Mouse (Mus musculus): ENCODE results near the gene Ky. TPM values are rescaled to one million over a fixed set of nuclear protein-coding genes. Genes with fewer than 3 reads are reported as not detected.

Gene Ky
- polyA plus RNA-seq, 1 experiment = 0.31 TPM

- no peak for DNase-seq (ENCODE audit: low read depth, low spot score)
- WGBS = 23% methylated on average over 22 of the region's 22 CpGs
Observed at GRCm38 (mm10) chr9:102545406-102546255, 40.1 kb downstream of the Ky start.

GRCm38 (mm10) chr9:102546256-102547027, 40.9 kb downstream of the Ky start:
- DNase-seq (ENCODE audit: low read depth, low spot score) = no peak
- 74% methylated on average over 20 of the region's 20 CpGs for WGBS

- no peak for DNase-seq (ENCODE audit: low read depth, low spot score)
- WGBS = 86% methylated on average over 7 of the region's 7 CpGs
Observed at GRCm38 (mm10) chr9:102547028-102547354, 41.4 kb downstream of the Ky start.

- WGBS = 73% methylated on average over 8 of the region's 8 CpGs
- DNase-seq (ENCODE audit: low read depth, low spot score) = no peak
Observed at GRCm38 (mm10) chr9:102549211-102549610, 43.7 kb downstream of the Ky start.

- no peak for DNase-seq (ENCODE audit: low read depth, low spot score)
- 46% methylated on average over 10 of the region's 10 CpGs for WGBS
Observed at GRCm38 (mm10) chr9:102551771-102552170, 46.2 kb downstream of the Ky start.

GRCm38 (mm10) chr9:102553781-102554180, 48.2 kb downstream of the Ky start:
- WGBS = 72% methylated on average over 3 of the region's 3 CpGs
- DNase-seq (ENCODE audit: low read depth, low spot score) = no peak

- 95% methylated on average over 3 of the region's 3 CpGs for WGBS
- no peak for DNase-seq (ENCODE audit: low read depth, low spot score)
Observed at GRCm38 (mm10) chr9:102558463-102558862, 52.9 kb downstream of the Ky start.

- no peak for DNase-seq (ENCODE audit: low read depth, low spot score)
- 30% methylated on average over 5 of the region's 5 CpGs for WGBS
Observed at GRCm38 (mm10) chr9:102572888-102573287, 67.3 kb downstream of the Ky start.

- 11% methylated on average over 5 of the region's 5 CpGs for WGBS
- DNase-seq (ENCODE audit: low read depth, low spot score) = no peak
Observed at GRCm38 (mm10) chr9:102577480-102577879, 71.9 kb downstream of the Ky start.

- no peak for DNase-seq (ENCODE audit: low read depth, low spot score)
Observed at GRCm38 (mm10) chr9:102581921-102582469, 76.4 kb downstream of the Ky start.

GRCm38 (mm10) chr9:102587347-102587746, 81.8 kb downstream of the Ky start:
- 85% methylated on average over 5 of the region's 5 CpGs for WGBS
- no peak for DNase-seq (ENCODE audit: low read depth, low spot score)

More at GRCm38 (mm10) chr9:102581921-102582469, 76.4 kb downstream of the Ky start:
- 84% methylated on average over 12 of the region's 12 CpGs for WGBS

- no peak for DNase-seq (ENCODE audit: low read depth, low spot score)
- WGBS = 42% methylated on average over 6 of the region's 6 CpGs
Observed at GRCm38 (mm10) chr9:102594667-102595393, 89.3 kb downstream of the Ky start.

Other genes starting within 250 kb of the Ky start
- gene Ephb1, start 151.1 kb upstream of the Ky start, polyA plus RNA-seq (2012; rRNA removed) = 0.49 and 0.56 TPM in 2 replicates
- 76.6 and 80.1 TPM in 2 replicates for gene Anapc13, start 120.5 kb downstream of the Ky start, polyA plus RNA-seq (2012; rRNA removed)
- 1.8 and 2.7 TPM in 2 replicates for gene Cep63, start 120.8 kb downstream of the Ky start, polyA plus RNA-seq (2012; rRNA removed)
- 6.9 and 9.4 TPM in 2 replicates for gene Amotl2, start 210.9 kb downstream of the Ky start, polyA plus RNA-seq (2012; rRNA removed)

Data from large intestine, adult 2 months (tissue).